Mouse (Mus musculus): ENCODE measurements at regions not wholly inside any gene's neighbourhood (a gene's known extent, or its start where the extent isn't known, plus 50 kb on each side); places are given as distances from the start of the nearest gene placed in this dataset.
"Not testable (repeated sequence)": the region's sequence is repeated elsewhere in the genome, so short reads cannot be mapped to it uniquely, and the experiment has no call there.

DNA sequence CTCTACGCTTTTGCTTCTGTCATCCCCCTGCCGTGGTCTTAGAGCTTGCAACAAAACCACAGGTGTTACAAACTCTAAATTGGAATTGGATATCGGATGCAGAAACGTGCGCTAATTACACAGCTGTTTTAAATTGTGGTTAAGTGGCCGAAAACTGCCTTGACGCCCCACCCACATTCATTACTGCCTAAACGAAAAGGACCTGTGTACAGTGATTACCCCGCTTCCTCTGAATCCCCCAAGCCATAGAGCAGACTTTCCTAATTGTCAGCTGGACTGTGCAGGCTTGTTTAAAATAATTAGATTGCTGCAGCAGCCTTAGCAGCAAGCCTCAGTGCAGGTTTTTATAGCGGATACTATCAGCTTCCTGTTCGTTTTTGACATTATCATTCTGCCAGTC is 94.7 kb downstream of the Cxxc4 start:
- Histone ChIP-seq H3K4me1 (replicated peaks; ENCODE audit: control insufficient read depth, insufficient read depth, low read length) (no peaks in the 10 kb centered on the region), H3K27ac (ENCODE audit: low read depth, low read length) (0 out of 2 replicates have a peak overlapping the region, but pooled peaks have one; percentile 24), H3K4me2 (replicated peaks; ENCODE audit: low read depth, low read length) (no peak overlapping the region), H3K36me3 (ENCODE audit: control insufficient read depth, insufficient read depth, low read length) (no peaks in the 10 kb centered on the region), H3K9ac (ENCODE audit: low read depth, low read length) (no peak overlapping the region), H3K4me3 (ENCODE audit: low read depth, low read length) (no peak overlapping the region), H3K9me3 (ENCODE audit: control insufficient read depth, low read length) (no peaks in the 10 kb centered on the region), H3K27me3 (ENCODE audit: control insufficient read depth, insufficient read depth, low read length) (no peaks in the 10 kb centered on the region)
- WGBS, result 54% methylated on average over 11 of the region's 11 CpGs
- DNase-seq (ENCODE audit: low spot score) (peak; percentile 19), ATAC-seq (ENCODE audit: low FRiP score) (0 out of 2 replicates have a peak, but pooled peaks have one; percentile 36)

DNA sequence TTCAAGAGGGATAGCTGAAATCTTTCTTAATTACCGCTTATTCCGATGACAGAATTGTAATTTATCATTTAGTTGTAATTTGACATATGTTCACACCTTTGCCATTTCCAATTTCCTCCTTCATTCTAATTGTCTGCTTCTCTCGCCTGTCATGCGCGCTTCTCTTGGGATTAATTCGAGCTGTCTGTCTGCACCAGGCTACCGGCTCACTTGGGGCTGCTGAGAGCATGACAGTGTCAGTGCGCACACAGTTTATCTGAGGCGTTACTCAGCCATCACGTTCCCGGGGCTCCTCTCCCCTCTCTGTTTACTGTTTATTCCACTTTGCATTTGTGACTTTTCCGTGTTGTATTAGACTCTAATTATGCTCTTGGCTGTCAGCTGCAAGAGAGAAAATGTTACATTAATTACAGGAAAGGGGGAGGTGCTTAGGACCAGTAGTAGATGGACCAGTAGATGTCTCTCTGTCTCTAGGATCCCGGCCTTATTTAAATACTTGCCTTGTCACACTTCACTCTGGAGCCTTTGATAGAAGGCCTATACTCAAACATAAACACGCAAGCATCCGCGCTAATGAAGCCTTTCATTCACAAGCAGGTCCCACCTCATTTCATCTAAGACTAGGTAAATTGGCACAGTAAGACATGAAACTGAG is 95.3 kb downstream of the Cxxc4 start:
- Histone ChIP-seq H3K9ac (ENCODE audit: low read depth, low read length) (no peak overlapping the region), H3K4me2 (replicated peaks; ENCODE audit: low read depth, low read length) (no peak overlapping the region), H3K27me3 (ENCODE audit: control insufficient read depth, insufficient read depth, low read length) (no peaks in the 10 kb centered on the region), H3K4me3 (ENCODE audit: low read depth, low read length) (no peak overlapping the region), H3K4me1 (replicated peaks; ENCODE audit: control insufficient read depth, insufficient read depth, low read length) (no peaks in the 10 kb centered on the region), H3K27ac (ENCODE audit: low read depth, low read length) (0 out of 2 replicates have a peak overlapping the region, but pooled peaks have one; percentile 24), H3K9me3 (ENCODE audit: control insufficient read depth, low read length) (no peaks in the 10 kb centered on the region), H3K36me3 (ENCODE audit: control insufficient read depth, insufficient read depth, low read length) (no peaks in the 10 kb centered on the region)
- DNase-seq (ENCODE audit: low spot score) (peak; percentile 33), ATAC-seq (ENCODE audit: low FRiP score) (peak; percentile 81)
- 51% methylated on average over 16 of the region's 16 CpGs for WGBS

DNA sequence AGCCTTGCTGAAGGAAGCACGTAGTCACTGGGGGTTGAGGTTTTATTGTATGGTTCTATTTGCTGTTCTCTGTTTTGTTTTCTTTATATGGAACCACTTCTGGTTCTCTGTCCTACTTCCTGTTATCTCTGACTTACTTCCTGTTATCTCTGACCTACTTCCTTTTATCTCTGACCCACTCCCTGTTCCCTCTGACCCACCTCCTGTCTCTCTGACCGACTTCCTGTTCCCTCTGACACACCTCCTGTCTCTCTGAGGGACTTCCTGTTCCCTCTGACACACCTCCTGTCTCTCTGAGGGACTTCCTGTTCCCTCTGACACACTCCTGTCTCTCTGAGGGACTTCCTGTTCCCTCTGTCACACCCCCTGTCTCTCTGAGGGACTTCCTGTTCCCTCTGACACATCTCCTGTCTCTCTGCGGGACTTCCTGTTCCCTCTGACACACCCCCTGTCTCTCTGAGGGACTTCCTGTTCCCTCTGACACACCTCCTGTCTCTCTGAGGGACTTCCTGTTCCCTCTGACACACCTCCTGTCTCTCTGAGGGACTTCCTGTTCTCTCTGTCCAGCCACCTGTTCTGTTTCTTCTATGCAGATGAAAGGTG is 102.9 kb downstream of the Cxxc4 start:
- not testable (repeated sequence) for ATAC-seq (ENCODE audit: low FRiP score); H3K9me3 ChIP-seq (ENCODE audit: control insufficient read depth, low read length); H3K4me1 ChIP-seq (replicated peaks; ENCODE audit: control insufficient read depth, insufficient read depth, low read length); DNase-seq (ENCODE audit: low spot score); H3K36me3 ChIP-seq (ENCODE audit: control insufficient read depth, insufficient read depth, low read length); H3K9ac ChIP-seq (ENCODE audit: low read depth, low read length); H3K4me2 ChIP-seq (replicated peaks; ENCODE audit: low read depth, low read length); H3K27ac ChIP-seq (ENCODE audit: low read depth, low read length); H3K4me3 ChIP-seq (ENCODE audit: low read depth, low read length); H3K27me3 ChIP-seq (ENCODE audit: control insufficient read depth, insufficient read depth, low read length)
- WGBS, result 86% methylated on average over 3 of the region's 3 CpGs

DNA sequence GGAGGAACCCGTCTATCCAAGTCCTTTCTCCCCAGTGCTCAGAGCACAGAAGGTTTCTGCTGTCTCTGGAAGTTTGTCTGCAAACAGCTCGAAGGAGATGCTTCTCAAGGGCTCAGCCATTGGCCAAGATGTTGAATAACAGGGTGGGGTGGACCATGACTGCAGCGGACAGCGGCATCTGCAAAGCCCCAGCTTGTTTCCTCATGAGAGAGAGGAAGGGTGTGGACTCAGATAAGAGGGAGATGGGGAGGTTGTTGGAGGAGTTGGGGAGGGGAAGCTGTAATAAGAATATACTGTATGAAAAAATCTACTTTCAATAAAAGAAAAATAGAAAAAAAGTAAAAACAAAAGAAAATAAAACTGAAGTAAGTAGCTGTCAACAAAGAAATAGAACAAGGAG is 129.7 kb downstream of the Cxxc4 start:
- Histone ChIP-seq H3K4me2 (replicated peaks; ENCODE audit: low read depth, low read length) (no peak overlapping the region), H3K9ac (ENCODE audit: low read depth, low read length) (no peak overlapping the region), H3K27ac (ENCODE audit: low read depth, low read length) (no peak overlapping the region), H3K36me3 (ENCODE audit: control insufficient read depth, insufficient read depth, low read length) (no peaks in the 10 kb centered on the region), H3K9me3 (ENCODE audit: control insufficient read depth, low read length) (no peaks in the 10 kb centered on the region), H3K4me1 (replicated peaks; ENCODE audit: control insufficient read depth, insufficient read depth, low read length) (no peaks in the 10 kb centered on the region), H3K27me3 (ENCODE audit: control insufficient read depth, insufficient read depth, low read length) (no peaks in the 10 kb centered on the region), H3K4me3 (ENCODE audit: low read depth, low read length) (no peak overlapping the region)
- no peak for DNase-seq (ENCODE audit: low spot score)
- 83% methylated on average over 4 of the region's 4 CpGs for WGBS
- no peak for ATAC-seq (ENCODE audit: low FRiP score)

DNA sequence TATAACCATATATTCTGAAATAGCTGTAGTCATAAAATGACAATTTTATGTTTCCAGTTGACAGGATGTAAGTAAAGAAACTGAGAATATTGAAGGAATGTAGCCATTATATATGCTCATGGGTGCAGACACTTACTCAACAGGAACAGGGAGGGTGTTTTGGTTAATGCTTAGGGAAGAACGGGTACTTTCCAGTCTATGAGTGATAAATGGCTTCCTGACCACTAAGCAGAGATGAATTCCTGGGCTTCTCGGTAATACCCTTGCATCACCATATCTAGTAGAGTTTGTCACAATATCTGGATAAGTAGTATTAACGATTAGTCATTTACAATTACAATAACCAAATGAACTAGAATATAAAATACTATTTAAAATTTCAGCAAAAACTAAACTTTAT is 130.5 kb downstream of the Cxxc4 start:
- Histone ChIP-seq H3K27ac (ENCODE audit: low read depth, low read length) (no peak overlapping the region), H3K4me2 (replicated peaks; ENCODE audit: low read depth, low read length) (no peak overlapping the region), H3K36me3 (ENCODE audit: control insufficient read depth, insufficient read depth, low read length) (no peaks in the 10 kb centered on the region), H3K9me3 (ENCODE audit: control insufficient read depth, low read length) (no peaks in the 10 kb centered on the region), H3K4me1 (replicated peaks; ENCODE audit: control insufficient read depth, insufficient read depth, low read length) (no peaks in the 10 kb centered on the region), H3K27me3 (ENCODE audit: control insufficient read depth, insufficient read depth, low read length) (no peaks in the 10 kb centered on the region), H3K4me3 (ENCODE audit: low read depth, low read length) (no peak overlapping the region), H3K9ac (ENCODE audit: low read depth, low read length) (no peak overlapping the region)
- ATAC-seq (ENCODE audit: low FRiP score) (no peak), DNase-seq (ENCODE audit: low spot score) (no peak)
- WGBS, result 89% methylated on average over 3 of the region's 3 CpGs

DNA sequence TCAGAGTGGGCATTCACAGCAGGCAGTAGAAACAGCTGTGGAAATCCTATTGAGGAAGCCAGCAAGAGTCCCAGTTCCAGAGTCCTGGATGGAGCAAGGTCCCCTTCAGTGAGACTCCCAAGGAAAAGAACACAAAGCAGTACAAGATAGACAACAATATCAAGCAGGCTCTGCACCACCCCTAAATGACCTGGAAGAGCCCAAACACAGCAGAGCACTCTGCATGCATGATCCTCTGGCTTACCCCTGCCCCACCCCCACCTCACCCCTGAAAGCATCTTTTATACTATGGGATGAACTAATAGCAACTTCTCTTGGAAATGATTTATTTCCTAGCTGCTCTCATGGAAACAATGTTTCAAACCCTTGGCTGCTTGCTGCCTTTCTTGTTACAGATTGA is 132.3 kb downstream of the Cxxc4 start:
- no peaks in the 10 kb centered on the region for H3K36me3 ChIP-seq (ENCODE audit: control insufficient read depth, insufficient read depth, low read length)
- no peak for DNase-seq (ENCODE audit: low spot score)
- H3K9me3 ChIP-seq (ENCODE audit: control insufficient read depth, low read length), result no peaks in the 10 kb centered on the region
- H3K4me1 ChIP-seq (replicated peaks; ENCODE audit: control insufficient read depth, insufficient read depth, low read length), result no peaks in the 10 kb centered on the region
- no peak overlapping the region for H3K4me2 ChIP-seq (replicated peaks; ENCODE audit: low read depth, low read length)
- H3K27ac ChIP-seq (ENCODE audit: low read depth, low read length), result no peak overlapping the region
- no peak for ATAC-seq (ENCODE audit: low FRiP score)
- no peaks in the 10 kb centered on the region for H3K27me3 ChIP-seq (ENCODE audit: control insufficient read depth, insufficient read depth, low read length)
- no peak overlapping the region for H3K4me3 ChIP-seq (ENCODE audit: low read depth, low read length)
- no peak overlapping the region for H3K9ac ChIP-seq (ENCODE audit: low read depth, low read length)

DNA sequence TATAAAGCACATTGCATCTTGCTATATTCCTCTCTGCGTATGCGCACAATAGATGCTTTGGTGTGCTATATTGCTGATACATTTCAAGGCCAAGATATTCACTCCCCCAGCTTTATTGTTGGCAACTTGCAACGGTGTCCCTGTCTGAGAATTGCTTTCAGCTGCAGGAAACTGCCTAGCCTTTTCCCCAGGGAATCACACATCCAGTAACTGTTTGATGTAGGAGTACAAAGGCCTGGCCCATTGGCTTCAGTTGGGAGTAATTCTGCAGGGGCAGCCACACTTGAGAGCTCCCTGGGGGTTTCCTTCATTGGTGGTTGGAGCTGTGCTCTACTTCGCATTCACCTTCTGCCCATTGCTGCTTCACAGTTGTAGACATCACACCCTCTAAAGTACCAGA is 132.8 kb downstream of the Cxxc4 start:
- whole genome bisulfite sequencing, result 58% methylated on average over 4 of the region's 4 CpGs
- no peaks in the 10 kb centered on the region for H3K36me3 ChIP-seq (ENCODE audit: control insufficient read depth, insufficient read depth, low read length)
- no peak overlapping the region for H3K9ac ChIP-seq (ENCODE audit: low read depth, low read length)
- H3K4me3 ChIP-seq (ENCODE audit: low read depth, low read length), result no peak overlapping the region
- no peaks in the 10 kb centered on the region for H3K9me3 ChIP-seq (ENCODE audit: control insufficient read depth, low read length)
- H3K27ac ChIP-seq (ENCODE audit: low read depth, low read length), result no peak overlapping the region
- ATAC-seq (ENCODE audit: low FRiP score) (peak; percentile 72), DNase-seq (ENCODE audit: low spot score) (peak; percentile 27)
- H3K4me1 ChIP-seq (replicated peaks; ENCODE audit: control insufficient read depth, insufficient read depth, low read length), result no peaks in the 10 kb centered on the region
- H3K4me2 ChIP-seq (replicated peaks; ENCODE audit: low read depth, low read length), result no peak overlapping the region
- no peaks in the 10 kb centered on the region for H3K27me3 ChIP-seq (ENCODE audit: control insufficient read depth, insufficient read depth, low read length)

DNA sequence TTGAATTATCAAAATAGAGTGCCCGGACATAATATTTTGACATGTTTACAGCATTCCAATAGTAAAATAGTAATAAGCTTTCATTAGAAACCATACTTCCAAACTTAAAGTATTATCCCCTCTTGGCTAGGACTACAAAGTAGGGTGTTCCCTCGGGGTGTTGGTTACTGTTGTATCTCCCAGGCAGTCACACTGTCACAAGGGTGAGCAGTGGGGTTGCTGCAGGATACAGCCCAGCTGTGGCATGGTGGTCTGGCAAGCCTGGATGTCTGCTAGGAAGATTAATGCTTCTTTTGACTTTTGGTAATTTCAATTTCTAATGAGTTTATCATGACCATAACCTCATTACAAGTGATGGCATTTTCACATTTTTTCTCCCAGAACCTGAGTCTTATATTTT is 143.3 kb downstream of the Cxxc4 start:
- H3K9ac ChIP-seq (ENCODE audit: low read depth, low read length), result no peak overlapping the region
- H3K4me3 ChIP-seq (ENCODE audit: low read depth, low read length), result no peak overlapping the region
- DNase-seq (ENCODE audit: low spot score) (no peak), ATAC-seq (ENCODE audit: low FRiP score) (no peak)
- no peaks in the 10 kb centered on the region for H3K36me3 ChIP-seq (ENCODE audit: control insufficient read depth, insufficient read depth, low read length)
- no peak overlapping the region for H3K27ac ChIP-seq (ENCODE audit: low read depth, low read length)
- 83% methylated on average over 2 of the region's 2 CpGs for WGBS
- H3K4me2 ChIP-seq (replicated peaks; ENCODE audit: low read depth, low read length), result no peak overlapping the region
- H3K27me3 ChIP-seq (ENCODE audit: control insufficient read depth, insufficient read depth, low read length), result no peaks in the 10 kb centered on the region
- H3K9me3 ChIP-seq (ENCODE audit: control insufficient read depth, low read length), result no peaks in the 10 kb centered on the region
- H3K4me1 ChIP-seq (replicated peaks; ENCODE audit: control insufficient read depth, insufficient read depth, low read length), result no peaks in the 10 kb centered on the region

Measured in hindbrain, embryonic 11.5 days (tissue).